ENCODE assay signal across 11 mouse cellular contexts in genomic region chr7:51458757-51459156, GRCm38 (mm10). TPM values are rescaled to one million over a fixed set of nuclear protein-coding genes. Genes with fewer than 3 reads are reported as not detected.
DNase-seq lines count a peak whose midpoint lies in the region; ATAC-seq and TF ChIP-seq lines count a peak whose summit lies in the region.
"Had no signal": no experiment of that assay in that cellular context is flagged by ENCODE, and none has a peak within 500 bp of the region (broad histone marks: within the 10 kb centered on the region; RNA-seq: fewer than 3 reads in every experiment).

No protein-coding gene starts in this region.

- ATAC-seq in heart, postnatal 0 days (ENCODE audit: insufficient read depth, low read depth), result no peak
- no peak for ATAC-seq in heart, embryonic 11.5 days (replicated peaks; ENCODE audit: insufficient number of reproducible peaks, low FRiP score, low TSS enrichment)
- no peak for ATAC-seq in inflammation-experienced regulatory T-cells, adult 6 months
- ATAC-seq: midbrain, embryonic 16.5 days had no signal

- DNase-seq in heart, postnatal 0 days (ENCODE audit: low spot score), result no peak
- DNase-seq in left cerebral cortex, postnatal 4 days, result peak; percentile 15
- no peak for DNase-seq in left cerebral cortex, postnatal 36 days (ENCODE audit: low spot score in 2 of 2)
- peak; percentile 8 for DNase-seq in brain, adult 2 months (ENCODE audit: low read depth, low spot score)
- DNase-seq in right cerebral cortex, postnatal 4 days, result no peak
- DNase-seq: cerebellum, adult 8-10 months had no signal

- no peaks in the 10 kb centered on the region for H3K27me3 ChIP-seq in heart, postnatal 0 days (ENCODE audit: control insufficient read depth, insufficient read depth, low read length)
- H3K27me3 ChIP-seq in heart, embryonic 11.5 days (ENCODE audit: control insufficient read depth, insufficient read depth, low read length), result no peaks in the 10 kb centered on the region
- no peaks in the 10 kb centered on the region for H3K27me3 ChIP-seq in E14TG2a.4 (ENCODE audit: insufficient read depth, low read length)

- no peak overlapping the region for H3K4me2 ChIP-seq in heart, postnatal 0 days (ENCODE audit: low read depth, low read length)
- no peak overlapping the region for H3K4me2 ChIP-seq in heart, embryonic 11.5 days

- H3K27ac ChIP-seq in heart, postnatal 0 days (ENCODE audit: low read depth), result no peak overlapping the region
- H3K27ac ChIP-seq in heart, embryonic 11.5 days (ENCODE audit: low read depth, low read length), result no peak overlapping the region

- peak; percentile 34 for TF ChIP-seq CTCF in heart, postnatal 0 days (IDR thresholded peaks at IDR 0.05; ENCODE audit: low read depth)
- TF ChIP-seq CTCF in E14TG2a.4 (conservative IDR thresholded peaks at IDR 0.05; ENCODE audit: low read length), result peak; percentile 46

- intact Hi-C loops in left cerebral cortex, postnatal 4 days (cut with DNase I), result no loop called here
- intact Hi-C loops in left cerebral cortex, postnatal 36 days (cut with DNase I), result no loop called here

- TF ChIP-seq EP300 in heart, postnatal 0 days (IDR thresholded peaks at IDR 0.05; ENCODE audit: low read depth), result no peak

- H3K4me1 ChIP-seq in heart, postnatal 0 days (ENCODE audit: control insufficient read depth, insufficient read depth), result no peaks in the 10 kb centered on the region; the same call in 1 of the 2 replicates
- no peaks in the 10 kb centered on the region for H3K4me1 ChIP-seq in heart, embryonic 11.5 days (ENCODE audit: control insufficient read depth, insufficient read depth, low read length)
- H3K4me1 ChIP-seq in E14TG2a.4 (replicated peaks; ENCODE audit: low read depth, low read length), result no peaks in the 10 kb centered on the region

- no peak overlapping the region for H3K4me3 ChIP-seq in heart, postnatal 0 days (ENCODE audit: low read depth, low read length)
- H3K4me3 ChIP-seq in heart, embryonic 11.5 days (ENCODE audit: low read depth, low read length), result no peak overlapping the region
- H3K4me3 ChIP-seq in E14TG2a.4 (replicated peaks; ENCODE audit: low read length), result no peak overlapping the region

- no peaks in the 10 kb centered on the region for H3K9me3 ChIP-seq in heart, postnatal 0 days (replicated peaks; ENCODE audit: control insufficient read depth, low read length)
- H3K9me3 ChIP-seq in heart, embryonic 11.5 days (replicated peaks; ENCODE audit: control insufficient read depth, low read length), result no peaks in the 10 kb centered on the region
- H3K9me3 ChIP-seq in E14TG2a.4 (ENCODE audit: low read length), result no peaks in the 10 kb centered on the region

- H3K36me3 ChIP-seq in heart, postnatal 0 days (replicated peaks; ENCODE audit: control insufficient read depth, insufficient read depth, low read length), result no peaks in the 10 kb centered on the region
- no peaks in the 10 kb centered on the region for H3K36me3 ChIP-seq in heart, embryonic 11.5 days (ENCODE audit: control insufficient read depth, insufficient read depth, low read length)
- no peaks in the 10 kb centered on the region for H3K36me3 ChIP-seq in E14TG2a.4 (ENCODE audit: insufficient read depth, low read length)

- 78% methylated on average over 1 of the region's 1 CpGs for WGBS in heart, postnatal 0 days
- 80% methylated on average over 1 of the region's 1 CpGs for WGBS in heart, embryonic 11.5 days (ENCODE audit: insufficient replicate concordance)

- H3K9ac ChIP-seq in heart, postnatal 0 days (replicated peaks; ENCODE audit: low read depth, low read length), result no peak overlapping the region
- no peak overlapping the region for H3K9ac ChIP-seq in heart, embryonic 11.5 days (ENCODE audit: low read depth, low read length)

RNA-seq across cellular contexts. Expression of gene Ano5, which starts 52.1 kb away (rescaled TPM):
- 0.46 TPM in 1 of 2 replicates, not detected in the other for total RNA-seq in heart, postnatal 0 days (2014; rRNA removed; ENCODE audit: low replicate concordance)
- 0.01 and 0.07 TPM in 2 replicates for polyA plus RNA-seq in heart, postnatal 0 days (2015; fragmentation: Nextera tagmentation; extraction: Ambion mirVana)
- 0.24 and 0.51 TPM in 2 replicates for polyA plus RNA-seq in heart, embryonic 11.5 days (2014; fragmentation: Nextera tagmentation; extraction: Ambion mirVana)
- total RNA-seq in left cerebral cortex, postnatal 4 days (2021), result 1 to 10 TPM in 1 of 2 experiments, under 1 TPM in 1; 0.82 to 1.7 TPM
- under 1 TPM; 0.49 to 0.68 TPM for total RNA-seq in left cerebral cortex, postnatal 36 days (2021)
- polyA plus RNA-seq in inflammation-experienced regulatory T-cells, adult 6 months (2017; shearing (Covaris generic)), result under 1 TPM in 1 of 3 experiments, not detected in 2; 0.04 TPM
- total RNA-seq: granulocyte monocyte progenitor cell, adult 5-6 weeks had no signal

Comparison
In these comparisons a context has a peak if more than half of its experiments do, and no peak if none do; other contexts are left out.
1. DNase-seq: peak in left cerebral cortex, postnatal 4 days (single experiment) and brain, adult 2 months (single experiment); none in heart, postnatal 0 days (single experiment), left cerebral cortex, postnatal 36 days (0 of 2) and right cerebral cortex, postnatal 4 days (single experiment).